Mouse (Mus musculus) thymus, adult 2 months (tissue): ENCODE measurements around the gene Sh3rf1.

Experiments used
- CTCF ChIP-seq: fragments of 200-500 bp; IDR thresholded peaks from 2 replicates; pipeline ENCODE4 v1.5.1; 2012; ENCODE audit warnings: mild to moderate bottlenecking, control low read depth, low read length, moderate library complexity, borderline replicate concordance; ENCODE audit not compliant: control insufficient read depth, poor library complexity, insufficient read depth; ENCODE audit errors: extremely low read depth
- POLR2A ChIP-seq: fragments of 200-500 bp; IDR thresholded peaks from 2 replicates; pipeline ENCODE4 v1.6.1; 2012; ENCODE audit warnings: mild to moderate bottlenecking, low read length, control low read depth, moderate library complexity; ENCODE audit not compliant: control insufficient read depth, poor library complexity, insufficient read depth; ENCODE audit errors: extremely low read depth

GRCm38 (mm10) chr8:61355503-61355902, 131.8 kb downstream of the Sh3rf1 start:
- TF ChIP-seq POLR2A (no peak), CTCF (no peak)
